Mouse (Mus musculus) liver, embryonic 11.5 days (tissue): Measurements from ENCODE around the gene Wdr76. TPM values are rescaled to one million over a fixed set of nuclear protein-coding genes. Genes with fewer than 3 reads are reported as not detected.

Experiments used
- ATAC-seq: fragments of 200-750 bp; cut with Nextera tagmentation; replicated peaks from 2 replicates; pipeline ENCODE4 v1.8.0; 2017; ENCODE audit warnings: moderate number of reproducible peaks, mild to moderate bottlenecking, moderate TSS enrichment, moderate library complexity; ENCODE audit not compliant: low FRiP score
- DNase-seq: peaks from one replicate; pipeline ENCODE4 v3.0.0-alpha.2; 2017; ENCODE audit warnings: low spot score
- H3K27ac ChIP-seq: fragments of 300-500 bp; sonication (generic); 2 replicates; pipeline ENCODE4 v1.5.1; 2014; ENCODE audit warnings: mild to moderate bottlenecking, low read depth, low read length, control low read depth
- H3K27me3 ChIP-seq: fragments of 300-500 bp; sonication (generic); replicated peaks from 2 replicates; pipeline ENCODE4 v1.6.1; 2014; ENCODE audit warnings: low read length, mixed read lengths; ENCODE audit not compliant: control insufficient read depth, insufficient read depth
- H3K36me3 ChIP-seq: fragments of 300-500 bp; sonication (generic); 2 replicates; pipeline ENCODE4 v1.6.1; 2014; ENCODE audit warnings: mild to moderate bottlenecking, low read length, moderate library complexity, mixed read lengths; ENCODE audit not compliant: control insufficient read depth, insufficient read depth
- H3K4me1 ChIP-seq: fragments of 300-500 bp; sonication (generic); replicated peaks from 2 replicates; pipeline ENCODE4 v1.6.1; 2014; ENCODE audit warnings: low read length, mixed read lengths; ENCODE audit not compliant: control insufficient read depth, insufficient read depth
- H3K4me2 ChIP-seq: fragments of 300-500 bp; sonication (generic); 2 replicates; pipeline ENCODE4 v1.6.1; 2014; ENCODE audit warnings: mild to moderate bottlenecking, control low read depth, moderate library complexity
- H3K4me3 ChIP-seq: fragments of 300-500 bp; sonication (generic); 2 replicates; pipeline ENCODE4 v1.5.1; 2014; ENCODE audit warnings: low read depth, low read length, control low read depth
- H3K9ac ChIP-seq: fragments of 300-500 bp; sonication (generic); 2 replicates; pipeline ENCODE4 v1.6.1; 2014; ENCODE audit warnings: low read depth, low read length, control low read depth
- H3K9me3 ChIP-seq: fragments of 300-500 bp; sonication (generic); 2 replicates; pipeline ENCODE4 v1.6.1; 2016; ENCODE audit warnings: low read length, inconsistent platforms, mixed read lengths; ENCODE audit not compliant: control insufficient read depth
- WGBS: fragments of 180-500 bp; shearing (Covaris S2); extraction: QIAGEN DNeasy Blood & Tissue Kit; methylation state at CpG from one replicate; pipeline ENCODE4 v1.1.7; 2014; 5-methylcytosine and 5-hydroxymethylcytosine counted together
- polyA plus RNA-seq: library from polyadenylated mRNA; unstranded; fragments of >200 nt; fragmentation: Nextera tagmentation; extraction: Ambion mirVana; gene quantifications from 2 replicates; pipeline ENCODE4 v1.2.1, GENCODE M21; 2014

Wdr76 gene
- polyA plus RNA-seq, 1 experiment from 2014 or later = 15.4 TPM

DNA sequence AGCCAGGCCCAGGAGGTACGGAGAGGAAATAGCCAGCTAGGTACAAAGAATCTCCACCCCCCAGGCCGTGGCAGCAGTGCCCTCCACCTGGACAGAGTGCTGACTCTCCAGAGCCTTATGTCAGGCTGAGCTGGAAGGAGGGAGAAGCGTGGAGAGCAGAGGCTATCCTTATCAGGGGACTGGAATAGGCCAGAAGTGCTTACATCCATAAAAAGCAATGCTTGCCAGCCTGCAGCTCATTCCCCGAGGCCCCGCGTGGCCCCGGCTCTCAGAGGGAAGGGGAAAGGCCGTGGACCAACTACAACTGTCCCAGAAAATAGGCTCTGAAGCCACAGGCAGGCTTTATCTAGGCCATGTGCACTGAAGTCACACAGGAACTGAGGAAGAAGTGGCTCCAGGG, 44.7 kb downstream of the Wdr76 start:
- Histone ChIP-seq H3K4me3 (no peak overlapping the region), H3K4me1 (no peaks in the 10 kb centered on the region), H3K36me3 (0 out of 2 replicates have a peak, but pooled peaks cover 6% of the 10 kb centered on the region), H3K27me3 (no peaks in the 10 kb centered on the region), H3K9me3 (no peaks in the 10 kb centered on the region), H3K9ac (no peak overlapping the region), H3K27ac (no peak overlapping the region), H3K4me2 (no peak overlapping the region)
- ATAC-seq (no peak), DNase-seq (no peak)
- WGBS = 72% methylated on average over 8 of the region's 8 CpGs

DNA sequence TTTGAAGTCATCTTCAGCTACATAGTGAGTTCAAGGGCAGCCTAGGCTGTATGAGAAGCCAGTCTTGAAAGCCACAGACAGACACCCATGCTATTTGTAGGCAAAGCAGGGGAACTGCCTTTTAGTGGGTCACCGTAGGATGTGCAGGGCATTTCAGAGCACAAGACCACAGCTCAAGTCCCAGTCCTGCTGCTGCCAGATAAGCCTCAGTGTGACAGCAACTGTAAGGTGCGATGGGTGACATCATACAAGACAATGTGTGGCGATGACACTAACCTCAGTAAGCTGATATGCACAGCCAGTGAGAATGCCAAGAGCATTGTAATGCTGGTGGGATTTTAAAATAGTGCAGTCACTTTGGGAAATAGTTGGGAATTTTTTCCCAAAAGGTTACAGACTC, 56.6 kb downstream of the Wdr76 start:
- peak; percentile 92 for ATAC-seq
- Histone ChIP-seq H3K27ac (no peak overlapping the region), H3K4me3 (no peak overlapping the region), H3K9me3 (no peaks in the 10 kb centered on the region), H3K4me2 (no peak overlapping the region), H3K27me3 (no peaks in the 10 kb centered on the region), H3K4me1 (peaks cover 4% of the 10 kb centered on the region), H3K36me3 (no peaks in the 10 kb centered on the region), H3K9ac (no peak overlapping the region)
- DNase-seq = no peak
- 49% methylated on average over 3 of the region's 3 CpGs for WGBS

DNA sequence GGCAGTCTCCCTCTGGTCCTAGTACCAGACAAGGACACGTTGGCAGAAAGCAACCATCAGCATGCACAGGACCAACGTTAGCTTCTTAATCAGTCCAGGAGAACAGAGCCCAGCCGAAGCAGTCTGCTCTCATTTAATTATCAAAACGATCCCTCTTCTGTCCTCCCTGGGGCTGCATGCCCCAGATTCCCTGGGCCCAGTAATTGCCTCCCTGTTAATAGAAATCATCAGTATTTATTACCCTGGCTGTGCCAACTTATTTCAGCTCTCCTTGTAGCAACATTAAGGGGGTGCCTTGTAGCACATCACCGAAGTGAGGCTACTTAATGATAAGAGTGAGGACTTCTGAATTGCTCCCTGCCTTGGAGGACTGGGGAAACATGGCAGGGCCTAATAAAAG, 59.4 kb downstream of the Wdr76 start:
- 70% methylated on average over 5 of the region's 5 CpGs for WGBS
- no peak for ATAC-seq
- no peak for DNase-seq
- Histone ChIP-seq H3K27me3 (no peaks in the 10 kb centered on the region), H3K9ac (no peak overlapping the region), H3K4me2 (no peak overlapping the region), H3K9me3 (no peaks in the 10 kb centered on the region), H3K4me3 (no peak overlapping the region), H3K36me3 (no peaks in the 10 kb centered on the region), H3K4me1 (peaks cover 4% of the 10 kb centered on the region), H3K27ac (no peak overlapping the region)

DNA sequence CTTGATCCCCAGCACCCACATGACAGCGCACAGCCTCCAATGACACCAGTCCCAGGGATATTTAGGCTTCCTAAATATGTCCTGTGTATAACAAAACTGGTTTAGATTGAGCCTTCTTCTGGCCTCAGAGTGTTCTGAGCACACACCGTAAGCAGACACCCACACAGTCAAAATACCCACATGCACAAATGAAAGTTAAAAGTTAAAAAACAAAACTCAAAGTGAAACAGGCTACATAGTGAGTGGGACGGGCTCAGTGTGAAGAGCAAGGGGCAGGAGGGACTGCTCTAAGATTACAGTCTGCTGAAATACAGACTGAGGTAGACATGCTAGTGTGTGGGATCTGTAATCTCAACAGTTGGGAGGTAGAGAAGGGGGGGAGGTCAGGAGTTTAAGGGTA, 63.5 kb downstream of the Wdr76 start:
- no peaks in the 10 kb centered on the region for H3K27me3 ChIP-seq
- no peak for DNase-seq
- ATAC-seq = no peak
- H3K36me3 ChIP-seq = no peaks in the 10 kb centered on the region
- no peak overlapping the region for H3K9ac ChIP-seq
- no peak overlapping the region for H3K4me3 ChIP-seq
- peaks cover 3% of the 10 kb centered on the region; the same call in 1 of the 2 replicates for H3K4me1 ChIP-seq
- 80% methylated on average over 3 of the region's 3 CpGs for WGBS
- no peak overlapping the region for H3K27ac ChIP-seq
- no peaks in the 10 kb centered on the region for H3K9me3 ChIP-seq
- H3K4me2 ChIP-seq = no peak overlapping the region

DNA sequence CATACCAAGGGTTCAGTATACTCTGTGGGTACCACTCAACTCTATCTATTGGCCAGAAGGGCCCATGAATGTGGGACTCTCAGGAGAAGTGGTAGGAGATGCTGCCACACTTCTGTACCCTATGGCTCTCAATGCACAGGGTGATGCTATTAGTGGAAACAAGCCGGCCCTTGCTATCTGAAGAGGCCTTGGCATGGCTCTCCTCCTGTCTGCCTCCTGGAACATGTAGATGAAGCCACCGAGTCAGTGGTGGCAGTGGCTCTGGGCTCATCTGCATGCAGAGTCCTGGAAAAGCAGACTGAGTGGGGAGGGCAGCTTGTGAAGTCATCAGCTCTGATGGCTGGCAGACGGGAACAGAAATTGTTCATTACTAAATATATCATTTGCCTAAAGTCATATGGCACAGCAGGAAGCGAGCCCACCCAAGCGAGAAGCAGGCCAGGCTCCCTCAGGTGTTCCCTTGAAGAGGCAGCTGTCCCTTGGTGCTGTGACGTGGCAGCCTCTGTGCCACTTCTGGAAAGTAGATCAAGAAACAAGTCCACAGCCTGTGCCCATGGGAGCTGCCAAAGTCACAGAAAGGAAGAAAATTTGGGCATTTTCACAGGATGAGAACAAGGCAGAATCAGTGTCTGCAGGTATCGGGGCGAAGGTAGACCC, 64.6 kb downstream of the Wdr76 start:
- WGBS = 59% methylated on average over 8 of the region's 8 CpGs
- DNase-seq (no peak), ATAC-seq (no peak)
- Histone ChIP-seq H3K4me2 (no peak overlapping the region), H3K9me3 (no peaks in the 10 kb centered on the region), H3K9ac (no peak overlapping the region), H3K4me3 (no peak overlapping the region), H3K4me1 (peaks cover 3% of the 10 kb centered on the region; the same call in 1 of the 2 replicates), H3K27ac (no peak overlapping the region), H3K36me3 (no peaks in the 10 kb centered on the region), H3K27me3 (no peaks in the 10 kb centered on the region)

DNA sequence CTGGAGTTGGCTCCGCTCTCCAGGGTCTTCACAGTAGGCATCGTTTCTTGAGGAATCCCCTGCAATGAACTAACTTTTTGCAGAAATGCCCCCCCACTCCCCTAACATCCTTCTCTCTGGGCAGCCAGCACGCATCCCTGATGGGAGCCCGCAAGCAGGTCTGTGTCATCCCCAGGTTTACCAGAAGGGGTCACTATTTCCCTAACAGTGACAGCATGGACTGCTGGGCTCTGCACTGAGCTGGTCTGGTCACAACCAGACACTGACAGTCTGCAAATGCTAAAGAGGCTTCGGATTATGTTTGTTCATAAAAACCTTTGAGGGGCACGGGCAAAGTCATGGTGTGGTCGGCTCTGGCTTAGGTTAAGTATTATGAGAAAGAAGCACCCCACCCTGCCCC, 65.3 kb downstream of the Wdr76 start:
- DNase-seq = peak; percentile 71
- Histone ChIP-seq H3K4me3 (no peak overlapping the region), H3K4me1 (peaks cover 3% of the 10 kb centered on the region; the same call in 1 of the 2 replicates), H3K27me3 (no peaks in the 10 kb centered on the region), H3K36me3 (no peaks in the 10 kb centered on the region), H3K27ac (no peak overlapping the region), H3K9me3 (no peaks in the 10 kb centered on the region), H3K9ac (no peak overlapping the region), H3K4me2 (no peak overlapping the region)
- peak; percentile 73 for ATAC-seq
- 13% methylated on average over 7 of the region's 7 CpGs for WGBS

DNA sequence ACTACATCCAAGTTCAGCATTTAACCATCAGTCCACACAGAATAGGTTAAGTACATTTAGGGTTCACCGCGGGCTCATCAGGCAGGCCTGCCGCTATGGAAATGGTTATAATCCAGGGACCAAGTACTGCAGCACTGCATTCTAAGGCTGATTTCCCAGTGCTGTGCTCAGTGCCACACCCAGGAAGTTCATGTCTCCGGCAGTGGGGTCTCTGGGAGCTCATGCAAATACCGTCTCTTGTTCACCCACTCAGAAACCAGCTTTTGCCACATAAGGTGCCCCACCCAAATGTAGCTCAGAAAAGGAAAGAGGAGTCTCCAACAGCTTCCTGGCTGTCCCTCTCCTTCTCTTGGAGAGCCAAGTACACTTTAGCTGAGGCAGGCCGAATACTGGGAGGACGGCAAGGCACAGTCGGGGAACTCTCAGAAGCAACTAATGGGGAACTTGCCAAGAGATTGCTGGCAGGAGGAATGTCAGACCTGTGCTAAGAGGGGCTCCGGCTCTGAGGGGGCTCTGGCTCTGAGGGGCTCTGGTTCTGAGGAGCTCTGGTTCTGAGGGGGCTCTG, 67.6 kb downstream of the Wdr76 start:
- Histone ChIP-seq H3K9ac (0 out of 2 replicates have a peak overlapping the region, but pooled peaks have one; percentile 8), H3K36me3 (no peaks in the 10 kb centered on the region), H3K4me3 (no peak overlapping the region), H3K4me2 (no peak overlapping the region; the same call in 1 of the 2 replicates), H3K27ac (no peak overlapping the region), H3K27me3 (no peaks in the 10 kb centered on the region), H3K9me3 (no peaks in the 10 kb centered on the region), H3K4me1 (peaks cover 3% of the 10 kb centered on the region; the same call in 1 of the 2 replicates)
- no peak for DNase-seq
- WGBS = 67% methylated on average over 9 of the region's 9 CpGs
- ATAC-seq = 0 out of 2 replicates have a peak, but pooled peaks have one; percentile 37

DNA sequence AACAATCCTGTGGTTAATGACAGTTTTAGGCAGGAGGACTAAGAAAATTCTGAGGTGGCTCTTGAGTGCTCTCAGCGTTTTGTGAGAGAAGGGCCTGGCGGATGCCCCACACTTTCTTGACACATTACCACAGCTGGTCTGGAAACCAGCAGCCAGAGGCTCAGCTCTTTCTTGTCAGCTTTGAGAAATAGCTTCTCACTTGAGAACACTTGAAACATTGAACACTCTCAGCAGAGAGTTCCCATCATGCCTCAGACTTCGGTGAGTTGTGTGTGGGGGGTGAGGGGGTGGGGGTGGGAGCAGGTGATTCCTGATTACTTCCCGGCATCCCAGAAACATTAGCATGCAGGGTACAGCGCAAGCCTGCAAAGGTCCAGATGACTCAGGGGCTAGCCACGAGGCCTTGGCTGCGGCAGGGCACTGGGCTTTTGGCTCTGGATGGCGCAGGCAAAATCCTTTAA, 69.2 kb downstream of the Wdr76 start:
- ATAC-seq = no peak
- no peak for DNase-seq
- no peak overlapping the region for H3K9ac ChIP-seq
- peaks cover 3% of the 10 kb centered on the region; the same call in 1 of the 2 replicates for H3K4me1 ChIP-seq
- H3K27ac ChIP-seq = no peak overlapping the region
- no peak overlapping the region for H3K4me2 ChIP-seq
- 66% methylated on average over 8 of the region's 8 CpGs for WGBS
- no peak overlapping the region for H3K4me3 ChIP-seq
- H3K27me3 ChIP-seq = no peaks in the 10 kb centered on the region
- H3K36me3 ChIP-seq = no peaks in the 10 kb centered on the region
- H3K9me3 ChIP-seq = no peaks in the 10 kb centered on the region
